Mouse (Mus musculus) mesoderm, embryonic 11.5 days (tissue): ENCODE measurements around the gene Tbc1d10b.

Experiments
- DNase-seq: peaks from one replicate; pipeline ENCODE4 v3.0.0-alpha.2; 2012; ENCODE audit warnings: low read depth, low spot score

The Tbc1d10b gene

DNA sequence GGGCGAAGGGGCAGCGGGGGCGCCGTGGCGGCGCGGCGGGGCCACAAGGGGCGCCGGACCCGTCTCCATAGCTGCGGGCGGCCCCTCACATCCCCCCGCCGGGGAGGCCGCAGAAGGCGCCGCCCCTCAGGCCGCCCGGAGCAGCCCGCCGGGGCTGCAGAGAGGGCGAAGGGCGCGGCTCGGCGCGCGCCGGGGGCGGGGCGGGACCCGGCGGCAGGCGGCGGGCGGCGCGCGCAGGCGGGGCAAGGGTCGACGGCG lies at the start of gene Tbc1d10b:
Gene Tbc1d10b, minus strand, starts transcription at position 174 of the 258 bp plus-strand sequence.
- DNase-seq, result no peak

DNA sequence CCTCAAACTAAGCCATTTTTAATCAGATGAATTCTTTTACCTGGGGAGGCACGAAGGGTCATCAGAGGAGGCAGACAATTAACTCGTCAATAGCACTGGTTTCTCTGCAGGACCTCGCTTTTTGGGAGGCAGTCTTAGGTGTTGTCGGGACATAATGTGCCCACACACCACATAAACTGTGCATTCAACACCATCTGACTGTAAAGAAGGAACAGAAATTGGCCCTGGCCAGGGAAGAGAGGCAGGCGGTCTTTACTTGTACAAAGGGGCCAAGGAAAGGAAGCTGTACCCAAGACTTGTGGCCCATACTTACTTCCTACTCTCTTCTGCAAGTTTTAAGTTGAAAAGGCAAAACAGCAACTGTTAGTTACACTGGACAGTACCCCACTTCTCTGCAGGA lies 48.2 kb upstream of the Tbc1d10b start:
- DNase-seq, result no peak

DNA sequence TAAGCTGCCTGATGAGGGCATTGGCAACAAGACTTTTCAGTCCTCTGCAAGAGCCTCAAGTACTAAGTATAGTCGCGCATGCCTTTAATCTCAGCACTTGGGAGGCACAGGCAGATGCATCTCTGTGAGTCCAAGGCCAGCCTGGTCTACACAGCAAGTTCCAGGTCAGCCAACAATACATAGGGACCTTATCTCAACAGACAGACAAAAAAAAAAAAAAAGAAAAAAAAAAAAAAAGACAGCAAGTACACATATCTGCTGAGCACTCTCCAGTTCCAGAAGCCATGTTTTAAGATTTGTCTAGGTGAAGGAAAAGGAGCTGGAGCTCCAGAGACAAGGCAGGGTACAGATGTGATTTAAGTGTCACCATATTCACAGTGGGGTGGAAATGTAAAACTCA lies 47.7 kb upstream of the Tbc1d10b start:
- DNase-seq, result no peak

DNA sequence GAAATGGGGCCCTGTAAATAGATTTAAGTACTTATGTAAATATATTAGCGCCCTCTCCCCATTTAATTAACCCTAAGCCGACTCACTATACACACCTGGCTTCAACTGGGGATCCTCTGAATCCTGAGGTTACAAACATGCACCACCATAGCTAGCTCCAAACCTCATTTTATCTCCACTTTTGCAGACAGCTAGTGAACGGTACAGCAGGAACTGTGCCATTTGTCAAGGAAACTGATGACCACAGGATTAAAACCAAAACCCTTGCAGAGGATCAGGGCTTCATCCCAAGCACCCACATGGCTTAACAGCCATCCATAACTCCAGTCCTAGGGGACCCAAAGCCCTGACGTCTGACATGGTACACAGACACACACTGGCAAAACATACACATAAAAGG lies 46.7 kb upstream of the Tbc1d10b start:
- DNase-seq, result no peak

DNA sequence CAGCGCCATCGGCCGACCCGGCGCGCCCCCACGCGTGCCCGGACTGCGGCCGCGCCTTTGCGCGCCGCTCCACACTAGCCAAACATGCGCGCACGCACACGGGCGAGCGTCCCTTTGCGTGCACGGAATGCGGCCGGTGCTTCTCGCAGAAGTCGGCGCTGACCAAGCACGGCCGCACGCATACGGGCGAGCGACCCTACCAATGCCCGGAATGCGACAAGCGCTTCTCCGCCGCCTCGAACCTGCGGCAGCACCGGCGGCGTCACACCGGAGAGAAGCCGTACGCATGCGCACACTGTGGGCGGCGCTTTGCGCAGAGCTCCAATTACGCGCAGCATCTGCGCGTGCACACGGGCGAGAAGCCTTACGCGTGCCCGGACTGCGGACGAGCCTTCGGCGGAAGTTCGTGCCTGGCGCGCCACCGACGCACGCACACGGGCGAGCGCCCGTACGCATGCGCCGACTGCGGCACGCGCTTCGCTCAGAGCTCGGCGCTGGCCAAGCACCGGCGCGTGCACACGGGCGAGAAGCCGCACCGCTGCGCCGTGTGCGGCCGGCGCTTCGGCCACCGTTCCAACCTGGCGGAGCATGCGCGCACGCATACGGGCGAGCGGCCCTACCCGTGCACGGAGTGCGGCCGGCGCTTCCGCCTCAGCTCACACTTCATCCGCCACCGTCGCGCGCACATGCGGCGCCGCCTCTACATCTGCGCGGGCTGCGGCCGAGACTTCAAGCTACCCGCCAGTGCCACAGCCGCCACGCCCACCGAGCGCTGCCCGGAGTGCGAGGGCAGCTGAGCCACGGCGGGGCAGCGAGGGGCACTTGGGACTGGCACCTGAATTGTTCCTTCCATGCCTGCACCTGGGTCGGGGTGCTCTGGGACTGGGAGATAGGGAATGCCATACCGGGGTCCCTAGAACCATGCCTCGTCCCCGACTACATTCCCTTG lies 45.8 kb upstream of the Tbc1d10b start:
- DNase-seq, result peak; percentile 99

DNA sequence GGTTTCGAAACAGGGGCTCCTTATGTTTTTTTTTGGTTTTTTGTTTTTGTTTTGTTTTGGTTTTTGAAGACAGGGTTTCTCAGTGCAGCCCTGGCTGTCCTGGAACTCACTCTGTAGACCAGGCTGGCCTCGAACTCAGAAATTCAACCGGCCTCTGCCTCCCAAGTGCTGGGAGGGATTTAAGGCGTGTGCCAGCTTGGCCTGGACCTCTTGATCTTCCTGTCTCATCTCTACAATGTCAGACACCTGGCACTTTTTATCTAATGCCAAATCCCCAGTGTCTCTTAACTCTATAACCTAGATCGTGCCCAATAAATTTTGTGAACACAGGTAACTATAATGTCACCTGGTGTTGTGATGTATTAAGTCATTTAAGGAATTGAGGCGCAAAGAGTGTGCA lies 45.1 kb upstream of the Tbc1d10b start:
- DNase-seq, result no peak

DNA sequence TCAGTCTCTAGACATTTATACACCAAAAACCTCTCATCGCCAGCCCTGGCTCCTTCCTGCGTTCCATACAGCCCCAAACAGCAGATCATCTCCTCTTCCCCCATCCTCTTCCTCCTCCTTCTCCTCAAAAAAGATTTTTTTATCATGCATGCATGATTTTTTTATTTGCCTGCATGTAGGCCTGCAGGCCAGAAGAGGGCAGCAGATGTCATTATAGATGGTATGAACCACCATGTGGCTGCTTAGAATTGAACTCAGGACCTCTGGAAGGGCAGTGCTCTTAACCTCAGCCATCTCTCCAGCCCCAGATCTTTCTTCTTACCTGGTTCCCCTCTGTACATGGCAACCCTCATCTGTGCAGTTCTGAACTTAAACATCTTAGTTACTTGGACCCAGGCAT lies 44.1 kb upstream of the Tbc1d10b start:
- peak; percentile 46 for DNase-seq

DNA sequence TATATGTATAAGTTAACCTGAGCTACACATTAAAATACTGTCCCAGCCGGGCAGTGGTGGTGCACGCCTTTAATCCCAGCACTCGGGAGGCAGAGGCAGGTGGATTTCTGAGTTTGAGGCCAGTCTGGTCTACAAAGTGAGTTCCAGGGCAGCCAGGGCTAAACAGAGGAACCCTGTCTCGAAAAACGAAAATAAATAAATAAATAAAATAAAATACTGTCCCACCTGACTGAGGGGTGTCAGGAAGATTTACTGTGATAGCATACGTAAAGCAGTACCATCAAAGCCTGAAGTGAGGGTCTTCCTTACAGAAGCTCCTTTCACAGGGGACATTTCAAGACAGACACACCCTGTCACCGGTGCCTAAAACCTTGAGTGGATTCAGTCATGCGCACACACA lies 42.2 kb upstream of the Tbc1d10b start:
- peak; percentile 51 for DNase-seq

DNA sequence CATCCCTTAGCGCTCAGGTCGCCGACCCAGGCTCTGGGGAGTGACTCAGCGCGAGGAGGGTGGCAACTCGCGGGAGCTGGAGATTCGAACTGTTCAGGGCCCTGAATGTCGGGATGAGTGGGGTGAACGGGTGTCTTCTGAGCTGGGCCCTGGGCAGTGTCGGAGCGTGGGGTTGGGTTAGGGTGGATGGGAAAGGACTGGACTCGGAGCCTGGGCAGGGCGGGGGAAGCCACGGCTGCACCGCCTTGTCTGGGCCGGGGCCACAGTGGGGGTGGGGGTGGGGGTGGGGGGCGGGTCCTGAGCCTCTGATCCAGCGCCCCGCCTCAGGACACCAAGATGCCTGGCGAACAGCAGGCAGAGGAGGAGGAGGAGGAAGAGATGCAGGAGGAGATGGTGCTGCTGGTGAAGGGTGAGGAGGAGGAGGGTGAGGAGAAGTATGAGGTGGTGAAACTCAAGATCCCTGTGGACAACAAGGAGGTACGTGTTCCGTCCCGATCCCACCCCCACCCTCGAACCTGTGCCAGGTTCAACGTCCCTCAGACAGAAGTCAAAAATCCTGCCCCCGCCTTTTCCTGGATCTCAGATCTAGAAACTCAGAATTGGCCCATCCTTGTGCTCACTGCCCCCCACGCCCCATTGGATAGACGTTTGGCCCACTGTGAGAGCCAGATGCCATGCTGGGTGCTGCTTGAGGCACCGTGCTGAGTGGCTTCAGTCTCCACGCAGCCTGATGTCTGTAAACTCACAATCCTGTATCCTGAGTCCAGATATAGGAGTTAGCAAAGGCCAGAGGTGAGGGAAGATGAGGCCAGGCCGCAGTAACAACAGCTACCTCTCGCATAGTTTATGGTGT lies 36.6 kb upstream of the Tbc1d10b start:
- DNase-seq, result no peak

DNA sequence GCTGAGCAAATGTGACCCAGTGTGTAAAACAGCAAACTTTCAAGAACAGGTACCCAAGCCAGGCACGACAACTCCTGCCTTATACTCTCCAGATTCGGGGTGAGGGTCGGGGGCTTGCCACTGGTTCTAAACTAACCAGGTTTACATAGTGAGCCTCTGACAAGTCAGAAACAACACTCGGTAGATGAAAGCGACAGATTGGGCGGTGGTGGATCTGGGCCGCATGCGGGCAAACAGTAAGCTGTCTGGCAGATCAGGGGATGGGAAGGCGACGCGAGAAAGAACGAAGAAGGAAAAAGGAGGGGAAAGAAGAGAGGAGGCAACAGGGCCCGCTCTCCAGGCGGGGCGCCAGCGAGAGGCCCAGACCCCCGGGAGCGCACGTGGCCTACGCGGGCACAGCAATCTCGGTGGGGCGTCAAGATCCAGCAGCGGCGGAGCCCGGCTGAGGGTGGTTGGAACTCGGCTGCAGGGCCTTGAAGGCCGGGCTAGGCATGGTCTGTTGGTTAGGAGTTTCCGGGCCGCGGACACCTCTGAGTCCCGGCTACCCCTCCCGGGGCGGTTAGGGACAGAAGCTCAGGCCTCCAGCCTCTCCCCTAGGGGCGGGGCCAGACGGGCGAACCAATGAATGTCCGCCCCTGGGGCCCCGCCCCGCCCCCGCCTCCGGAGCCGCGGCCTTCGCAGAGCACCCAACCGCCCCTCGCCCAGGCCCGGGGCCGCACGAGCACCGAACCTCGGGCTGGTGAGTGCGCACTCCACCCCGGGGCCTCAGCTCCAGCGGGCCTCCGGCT lies 35.8 kb upstream of the Tbc1d10b start, which contains the start of gene Zfp771:
Gene Zfp771, plus strand, starts transcription at position 405 of the 788 bp plus-strand sequence.
- DNase-seq, result peak; percentile 93

DNA sequence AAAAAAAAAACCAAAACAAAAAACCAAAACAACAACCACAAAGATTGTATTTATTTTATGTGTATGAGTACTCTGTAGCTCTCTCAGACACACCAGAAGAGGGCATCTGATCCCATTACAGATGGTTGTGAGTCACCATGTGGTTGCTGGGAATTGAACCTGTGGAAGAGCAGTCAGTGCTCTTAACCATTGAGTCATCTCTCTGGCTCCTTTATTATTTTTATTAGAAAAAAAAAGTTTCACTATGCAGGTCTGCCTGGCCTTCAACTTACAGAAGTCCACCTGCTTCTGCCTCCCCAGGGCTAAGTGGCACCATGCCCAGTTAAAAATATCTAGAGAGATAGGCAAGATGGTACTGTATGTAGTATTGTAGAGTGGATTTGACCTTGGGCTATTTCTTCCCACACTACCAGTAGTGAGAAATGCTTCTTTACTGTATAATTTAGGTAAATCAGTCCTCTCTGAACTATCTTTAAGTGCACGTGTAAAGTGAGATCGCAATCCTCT lies 35.1 kb upstream of the Tbc1d10b start:
- DNase-seq, result no peak

DNA sequence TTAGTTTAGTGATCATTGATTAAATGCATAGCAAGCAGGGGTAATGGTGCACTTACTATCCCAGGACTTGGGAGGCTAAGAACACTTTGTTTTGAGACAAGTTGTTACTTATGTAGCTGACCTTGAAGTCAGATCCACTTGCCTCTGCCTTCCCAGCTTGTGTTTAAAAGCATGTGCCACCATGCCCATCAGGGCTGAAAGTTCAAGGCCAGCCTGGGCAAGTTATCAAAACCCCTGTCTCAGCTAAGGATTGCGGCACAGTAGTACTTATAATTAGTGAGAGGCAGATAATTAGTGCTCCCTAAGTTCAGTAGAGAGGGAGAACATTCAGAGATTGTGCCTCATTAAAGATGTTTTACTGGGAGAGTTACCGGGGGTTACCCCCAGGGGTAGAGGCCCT lies 26.5 kb upstream of the Tbc1d10b start:
- no peak for DNase-seq

DNA sequence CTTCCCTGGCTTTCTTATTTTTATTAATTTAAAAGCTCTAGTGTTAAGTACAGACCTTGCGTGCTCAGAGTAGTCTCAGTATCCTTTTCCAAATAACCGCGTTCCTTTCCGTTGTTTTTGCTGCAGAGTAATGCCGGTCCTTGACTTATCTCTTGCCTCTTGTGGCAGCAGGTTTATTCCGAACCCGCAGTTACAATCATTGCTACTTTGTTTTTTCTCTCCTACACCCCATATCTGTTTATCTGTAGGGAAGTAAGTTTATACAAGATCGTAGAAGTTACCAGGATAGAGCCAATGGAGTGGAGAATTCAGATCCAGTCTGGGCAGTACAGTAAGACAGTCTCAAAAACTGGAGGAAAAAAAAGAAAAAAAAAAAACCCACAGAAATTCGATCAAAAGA lies 25.5 kb upstream of the Tbc1d10b start:
- no peak for DNase-seq

DNA sequence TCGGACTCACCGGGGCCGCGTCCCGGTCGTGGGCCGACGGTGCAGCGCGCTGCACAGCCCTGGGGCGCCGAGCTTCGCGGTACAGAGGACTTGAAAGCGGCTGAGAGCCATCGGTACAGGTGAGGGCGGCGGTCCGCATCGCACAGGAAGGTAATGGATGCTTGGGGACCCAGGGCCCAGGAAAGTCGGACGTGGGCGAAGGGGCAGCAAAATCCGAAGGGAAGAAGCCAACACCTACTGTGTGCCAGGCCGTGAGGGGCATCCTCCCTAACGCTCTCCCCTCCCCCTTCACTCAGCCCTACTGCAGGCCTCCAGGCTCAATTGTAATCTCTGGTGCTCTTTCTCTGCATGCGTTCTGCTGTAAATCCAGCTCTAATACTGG lies 25.1 kb upstream of the Tbc1d10b start:
- no peak for DNase-seq

DNA sequence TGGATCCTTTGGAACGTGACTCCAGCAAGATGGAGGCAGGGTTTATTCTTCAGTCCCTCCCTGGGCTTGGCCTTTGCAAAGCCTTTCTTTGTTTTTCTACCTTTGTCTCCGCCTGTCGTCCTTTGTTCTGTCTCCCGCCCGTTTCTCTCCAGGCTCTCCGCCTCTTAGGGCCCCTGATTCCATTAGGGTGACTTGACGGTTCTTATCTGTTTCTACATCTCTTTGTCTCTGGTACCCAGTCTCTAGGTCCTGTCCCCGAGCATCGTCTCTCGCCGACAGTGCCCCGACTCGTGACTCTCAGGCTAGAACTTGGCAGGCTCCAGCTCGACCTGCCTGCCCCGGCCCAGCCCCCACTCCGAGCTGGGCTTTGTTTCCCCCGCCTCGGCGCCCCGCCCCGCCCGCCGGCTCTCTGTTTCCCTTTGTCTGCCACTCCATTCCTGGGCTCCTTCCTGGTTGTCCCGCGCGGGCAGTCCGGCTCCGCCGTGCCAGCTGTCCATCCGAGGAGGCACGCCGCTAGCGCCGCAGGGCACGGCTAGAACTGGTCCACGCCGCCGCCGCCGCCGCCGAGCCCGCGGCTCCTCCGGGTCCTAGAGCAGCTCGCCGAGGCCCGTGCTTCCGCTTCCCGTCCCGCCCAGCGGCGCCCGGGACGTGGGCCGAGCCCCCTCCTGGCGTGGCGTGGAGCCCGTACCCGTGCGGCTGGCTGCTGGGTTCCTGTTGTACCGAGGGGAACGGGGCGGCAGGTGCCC lies 24.5 kb upstream of the Tbc1d10b start, which contains the start of the genes Zfp553 and Sept1:
Gene Zfp553, plus strand, starts transcription at position 440 of the 746 bp plus-strand sequence.
Gene Sept1, minus strand, starts transcription at position 509 of the 746 bp plus-strand sequence.
- DNase-seq, result peak; percentile 86

DNA sequence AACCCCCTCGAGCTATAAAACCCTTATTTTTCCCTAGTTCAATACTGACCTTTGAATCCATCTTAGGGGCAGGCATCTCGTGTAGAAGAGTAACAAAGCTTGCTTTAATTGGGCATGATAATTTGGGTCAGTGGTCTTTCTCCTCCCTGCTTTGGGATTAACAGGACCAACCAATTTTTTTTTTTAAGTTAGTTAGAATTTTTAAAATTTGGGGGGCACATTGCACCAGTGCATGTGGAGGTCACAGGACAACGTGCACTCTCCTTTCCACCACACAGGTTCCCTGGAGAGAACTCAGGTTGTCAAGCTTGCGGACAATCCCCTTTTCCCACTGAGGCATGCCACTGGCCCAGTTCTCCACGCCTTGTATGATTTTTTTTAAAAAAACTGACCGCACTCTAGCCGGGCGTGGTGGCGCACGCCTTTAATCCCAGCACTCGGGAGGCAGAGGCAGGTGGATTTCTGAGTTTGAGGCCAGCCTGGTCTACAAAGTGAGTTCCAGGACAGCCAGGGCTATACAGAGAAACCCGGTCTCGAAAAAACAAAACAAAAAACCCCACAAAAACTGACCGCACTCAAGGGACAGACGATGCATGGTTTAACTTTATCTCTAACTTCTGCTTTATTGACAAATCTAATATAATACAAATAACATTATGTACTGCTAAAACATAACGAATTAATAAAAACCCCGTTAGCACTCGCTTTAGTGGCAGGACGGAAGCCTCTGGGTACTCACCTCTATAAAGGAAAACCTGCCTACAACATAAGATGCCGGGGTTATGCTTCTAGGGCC lies 23.8 kb upstream of the Tbc1d10b start:
- no peak for DNase-seq

DNA sequence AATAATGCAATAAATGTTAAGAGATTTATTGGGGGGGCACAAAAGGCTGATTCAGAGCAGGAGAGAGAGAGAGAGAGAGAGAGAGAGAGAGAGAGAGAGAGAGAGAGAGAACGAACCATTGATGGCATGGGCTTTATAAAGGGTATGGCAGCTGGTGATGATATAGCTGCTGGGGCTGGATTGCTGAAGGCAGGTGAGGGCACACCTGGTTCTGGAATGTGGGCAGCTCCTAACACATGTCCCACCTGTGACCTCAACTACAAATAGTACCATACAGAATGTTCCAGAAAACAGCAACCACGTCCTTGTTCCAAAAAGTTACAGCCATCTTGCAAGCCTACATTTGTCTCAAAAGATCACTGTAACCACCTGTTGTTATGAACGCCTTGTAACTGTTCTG lies 23.1 kb upstream of the Tbc1d10b start:
- DNase-seq, result no peak

DNA sequence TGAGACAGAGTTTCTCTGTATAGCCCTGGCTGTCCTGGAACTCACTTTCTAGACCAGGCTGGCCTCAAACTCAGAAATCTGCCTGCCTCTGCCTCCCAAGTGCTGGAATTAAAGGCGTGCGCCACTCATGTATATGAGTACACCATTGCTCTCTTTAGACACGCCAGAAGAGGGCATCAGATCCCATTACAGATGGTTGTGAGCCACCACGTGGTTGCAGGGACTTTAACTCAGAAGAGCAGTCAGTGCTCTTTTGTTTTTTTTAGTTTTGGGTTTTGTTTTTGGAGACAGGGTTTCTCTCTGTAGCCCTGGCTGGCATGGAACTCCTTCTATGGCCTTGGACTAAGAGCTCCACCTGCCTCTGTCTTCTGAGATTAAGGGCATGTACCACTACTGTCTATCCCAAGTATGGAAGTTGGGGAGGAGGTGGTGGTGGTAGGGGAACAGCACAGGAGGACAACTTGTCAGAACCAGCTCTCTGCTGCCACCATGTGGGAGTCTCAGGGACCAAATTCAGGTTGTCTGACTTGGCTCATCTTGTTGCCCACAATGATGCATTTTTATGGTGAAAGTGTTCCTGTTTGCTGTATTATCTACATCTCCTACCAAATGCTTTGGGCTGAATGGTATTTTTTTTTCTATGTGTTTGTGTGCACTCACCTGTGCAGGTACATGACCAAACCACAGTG lies 20.5 kb upstream of the Tbc1d10b start:
- peak; percentile 78 for DNase-seq
